Mouse (Mus musculus): ENCODE results near the gene Fam129a. TPM values are rescaled to one million over a fixed set of nuclear protein-coding genes. Genes with fewer than 3 reads are reported as not detected.

The Fam129a gene
- polyA plus RNA-seq, 1 experiment from 2014 or later: 13.1 TPM

DNA sequence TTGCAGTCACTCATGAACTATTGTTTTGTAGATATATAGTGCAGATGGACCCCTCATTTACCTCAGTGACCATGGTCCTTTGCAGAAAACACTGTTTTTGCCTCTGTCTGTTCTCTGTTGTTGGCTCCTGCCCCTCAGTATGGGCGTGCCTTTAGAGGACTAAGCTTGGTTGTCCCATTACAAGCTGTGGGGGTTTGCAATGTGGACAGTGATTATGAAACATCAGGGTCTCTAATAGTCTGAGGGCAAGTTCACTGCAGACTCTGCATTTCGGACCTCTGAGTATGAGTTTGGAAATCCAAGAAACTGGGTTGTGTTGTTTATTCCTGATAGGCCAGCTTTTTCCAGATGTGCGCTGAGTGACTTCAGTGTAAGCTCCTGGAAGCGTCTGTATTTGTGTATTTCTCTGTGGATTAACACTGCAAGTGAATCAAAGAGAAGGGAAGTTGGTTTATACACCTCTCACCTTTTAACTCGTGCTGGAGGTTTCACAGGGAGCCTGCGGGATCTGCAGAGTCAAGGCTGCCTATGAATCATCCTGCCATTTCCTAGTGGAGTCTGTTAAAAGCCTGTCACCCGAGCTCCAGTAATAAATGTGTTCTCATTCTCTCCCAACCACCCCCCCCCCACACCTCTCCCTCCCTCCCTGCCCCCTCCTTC, 58.7 kb downstream of the Fam129a start:
- Histone ChIP-seq H3K27ac (ENCODE audit: low read length) (no peak overlapping the region), H3K9me3 (ENCODE audit: low read length) (no peaks in the 10 kb centered on the region), H3K4me1 (ENCODE audit: insufficient read depth, low read depth, low read length) (peaks cover 3% of the 10 kb centered on the region; the same call in 1 of the 2 replicates), H3K9ac (replicated peaks; ENCODE audit: low read depth) (no peak overlapping the region), H3K27me3 (replicated peaks; ENCODE audit: insufficient read depth, low read length) (no peaks in the 10 kb centered on the region), H3K4me3 (ENCODE audit: low read depth, low read length) (no peak overlapping the region), H3K36me3 (ENCODE audit: insufficient read depth, low read length) (no peaks in the 10 kb centered on the region), H3K4me2 (replicated peaks; ENCODE audit: low read depth, low read length) (no peak overlapping the region)
- ATAC-seq: peak; percentile 12; the same call in 1 of the 2 replicates
- DNase-seq (ENCODE audit: low spot score): peak; percentile 53
- 35% methylated on average over 7 of the region's 7 CpGs for WGBS
- TF ChIP-seq EP300 (IDR thresholded peaks at IDR 0.05) (no peak), CTCF (IDR thresholded peaks at IDR 0.05) (no peak)

DNA sequence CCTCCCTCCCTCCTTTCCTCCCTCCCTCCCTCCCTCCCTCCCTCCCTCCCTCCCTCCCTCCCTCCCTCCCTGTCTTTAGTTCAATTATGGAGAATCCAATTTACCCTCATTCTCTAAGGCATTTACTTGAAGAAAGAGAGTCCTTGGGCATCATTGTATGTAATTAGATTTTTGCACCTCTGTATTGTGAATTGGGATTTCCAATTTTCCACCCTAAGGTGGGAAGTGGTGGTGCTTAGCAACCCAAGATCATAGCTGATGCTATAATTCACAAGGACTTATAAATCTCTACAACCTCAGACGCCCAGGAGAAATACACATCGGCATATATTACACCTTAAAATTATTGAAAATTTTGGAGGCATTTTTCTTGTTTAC, 59.3 kb downstream of the Fam129a start:
- Histone ChIP-seq H3K27ac (ENCODE audit: low read length) (no peak overlapping the region), H3K9me3 (ENCODE audit: low read length) (no peaks in the 10 kb centered on the region), H3K4me3 (ENCODE audit: low read depth, low read length) (no peak overlapping the region), H3K27me3 (replicated peaks; ENCODE audit: insufficient read depth, low read length) (no peaks in the 10 kb centered on the region), H3K9ac (replicated peaks; ENCODE audit: low read depth) (no peak overlapping the region), H3K4me2 (replicated peaks; ENCODE audit: low read depth, low read length) (no peak overlapping the region), H3K36me3 (ENCODE audit: insufficient read depth, low read length) (no peaks in the 10 kb centered on the region), H3K4me1 (ENCODE audit: insufficient read depth, low read depth, low read length) (peaks cover 3% of the 10 kb centered on the region; the same call in 1 of the 2 replicates)
- no peak for ATAC-seq
- TF ChIP-seq CTCF (IDR thresholded peaks at IDR 0.05) (no peak), EP300 (IDR thresholded peaks at IDR 0.05) (no peak)
- DNase-seq (ENCODE audit: low spot score): no peak
- 88% methylated on average over 2 of the region's 2 CpGs for WGBS

DNA sequence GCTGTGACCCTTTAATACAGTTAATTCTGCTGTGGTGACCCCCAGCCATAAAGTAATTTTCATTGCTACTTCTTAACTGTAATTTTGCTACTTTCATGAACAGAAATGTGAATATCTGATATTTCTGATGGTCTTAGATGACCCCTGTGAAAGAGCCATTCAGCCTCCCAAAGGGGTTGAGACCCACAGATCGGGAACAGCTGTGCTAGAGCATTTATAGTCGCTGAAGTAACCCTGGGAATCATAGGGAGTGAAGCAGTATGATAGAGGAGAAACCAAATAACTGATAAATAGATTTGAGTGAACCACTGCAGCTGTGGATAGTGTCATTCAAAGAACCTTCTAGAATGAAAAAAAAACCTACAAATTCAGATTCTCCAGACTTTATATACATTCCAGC, 60.1 kb downstream of the Fam129a start:
- Histone ChIP-seq H3K4me3 (ENCODE audit: low read depth, low read length) (no peak overlapping the region), H3K27ac (ENCODE audit: low read length) (no peak overlapping the region), H3K9me3 (ENCODE audit: low read length) (no peaks in the 10 kb centered on the region), H3K9ac (replicated peaks; ENCODE audit: low read depth) (no peak overlapping the region), H3K27me3 (replicated peaks; ENCODE audit: insufficient read depth, low read length) (no peaks in the 10 kb centered on the region), H3K36me3 (ENCODE audit: insufficient read depth, low read length) (no peaks in the 10 kb centered on the region), H3K4me2 (replicated peaks; ENCODE audit: low read depth, low read length) (no peak overlapping the region), H3K4me1 (ENCODE audit: insufficient read depth, low read depth, low read length) (no peaks in the 10 kb centered on the region; the same call in 1 of the 2 replicates)
- TF ChIP-seq EP300 (IDR thresholded peaks at IDR 0.05) (no peak), CTCF (IDR thresholded peaks at IDR 0.05) (no peak)
- no peak for ATAC-seq
- DNase-seq (ENCODE audit: low spot score): no peak
- WGBS: 41% methylated on average over 2 of the region's 2 CpGs

DNA sequence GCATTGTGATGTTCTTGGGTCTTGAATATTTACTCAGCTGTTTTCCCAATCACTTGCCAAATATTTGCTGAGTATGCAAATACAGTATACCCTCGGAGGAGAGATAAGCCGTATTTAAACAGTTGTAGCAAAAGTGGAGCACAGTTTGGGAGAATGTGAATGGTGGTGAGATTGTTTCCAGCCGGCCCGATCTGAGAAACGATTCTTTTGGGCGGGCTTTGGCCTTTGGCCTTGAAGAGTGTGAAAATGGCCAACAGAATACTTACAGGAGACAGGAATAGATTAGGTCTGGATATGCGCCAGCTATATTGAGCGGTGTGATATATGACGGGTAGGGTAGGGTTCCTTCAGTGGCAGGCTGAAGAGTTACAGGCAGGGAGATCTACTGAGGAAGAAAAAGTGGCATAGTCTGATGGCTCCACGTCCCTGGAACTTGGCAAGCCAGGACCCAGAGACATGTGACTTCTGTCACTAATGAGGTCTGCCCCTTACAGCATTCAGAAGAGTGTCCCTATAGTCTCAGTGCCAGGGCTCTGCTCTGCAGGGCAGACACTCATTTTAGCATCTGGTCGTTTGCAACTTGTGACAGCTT, 60.8 kb downstream of the Fam129a start:
- no peaks in the 10 kb centered on the region for H3K36me3 ChIP-seq (ENCODE audit: insufficient read depth, low read length)
- H3K9me3 ChIP-seq (ENCODE audit: low read length): no peaks in the 10 kb centered on the region
- no peaks in the 10 kb centered on the region; the same call in 1 of the 2 replicates for H3K4me1 ChIP-seq (ENCODE audit: insufficient read depth, low read depth, low read length)
- no peaks in the 10 kb centered on the region for H3K27me3 ChIP-seq (replicated peaks; ENCODE audit: insufficient read depth, low read length)
- no peak for TF ChIP-seq CTCF (IDR thresholded peaks at IDR 0.05)
- TF ChIP-seq EP300 (IDR thresholded peaks at IDR 0.05): no peak
- H3K4me2 ChIP-seq (replicated peaks; ENCODE audit: low read depth, low read length): 0 out of 2 replicates have a peak overlapping the region, but pooled peaks have one; percentile 6
- H3K27ac ChIP-seq (ENCODE audit: low read length): no peak overlapping the region
- H3K9ac ChIP-seq (replicated peaks; ENCODE audit: low read depth): no peak overlapping the region
- peak; percentile 80 for ATAC-seq
- 20% methylated on average over 11 of the region's 11 CpGs for WGBS
- no peak overlapping the region for H3K4me3 ChIP-seq (ENCODE audit: low read depth, low read length)
- DNase-seq (ENCODE audit: low spot score): peak; percentile 55

DNA sequence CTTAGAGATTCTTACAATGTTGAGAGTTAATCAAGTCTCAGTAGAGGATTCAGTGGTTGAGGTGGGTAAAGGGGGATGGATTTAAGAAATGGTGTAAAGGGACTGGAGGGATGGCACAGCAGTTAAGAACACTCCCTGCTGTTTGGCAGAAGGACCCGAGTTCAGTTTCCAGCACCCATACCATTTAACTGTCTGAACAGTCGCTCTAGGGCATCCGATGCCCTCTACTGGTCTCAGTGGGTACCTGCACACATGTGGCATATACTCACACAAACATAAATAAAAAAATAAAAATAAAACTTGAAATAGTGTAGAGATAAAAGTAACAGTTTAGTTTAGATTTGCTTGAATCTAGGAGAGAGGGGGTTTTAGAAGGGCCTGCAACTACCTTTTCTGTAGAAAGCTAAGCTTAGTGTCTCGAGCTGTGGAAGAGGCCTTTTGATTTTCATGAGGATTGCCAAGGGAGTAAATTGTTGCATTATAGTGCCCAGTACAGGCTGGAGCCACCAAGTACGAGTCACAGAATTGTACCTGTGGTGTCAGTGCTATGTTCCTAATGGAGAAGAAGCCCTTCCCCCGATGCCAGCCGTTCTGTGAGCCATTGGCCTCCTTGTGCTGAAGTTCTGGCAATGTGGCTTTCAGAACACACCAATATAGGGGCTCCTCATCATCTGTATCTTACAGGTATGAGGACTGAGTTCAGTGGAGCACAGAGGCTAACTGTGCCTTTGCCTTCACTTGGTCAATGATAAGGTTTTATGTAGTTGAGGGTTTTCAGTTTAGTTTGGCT, 61.8 kb downstream of the Fam129a start:
- H3K9ac ChIP-seq (replicated peaks; ENCODE audit: low read depth): no peak overlapping the region
- ATAC-seq (no peak), DNase-seq (ENCODE audit: low spot score) (no peak)
- no peak overlapping the region for H3K4me3 ChIP-seq (ENCODE audit: low read depth, low read length)
- WGBS: 91% methylated on average over 7 of the region's 7 CpGs
- H3K36me3 ChIP-seq (ENCODE audit: insufficient read depth, low read length): no peaks in the 10 kb centered on the region
- no peak overlapping the region for H3K27ac ChIP-seq (ENCODE audit: low read length)
- no peaks in the 10 kb centered on the region for H3K27me3 ChIP-seq (replicated peaks; ENCODE audit: insufficient read depth, low read length)
- H3K4me2 ChIP-seq (replicated peaks; ENCODE audit: low read depth, low read length): no peak overlapping the region
- no peaks in the 10 kb centered on the region for H3K9me3 ChIP-seq (ENCODE audit: low read length)
- TF ChIP-seq CTCF (IDR thresholded peaks at IDR 0.05) (peak; percentile 27), EP300 (IDR thresholded peaks at IDR 0.05) (no peak)
- no peaks in the 10 kb centered on the region; the same call in 1 of the 2 replicates for H3K4me1 ChIP-seq (ENCODE audit: insufficient read depth, low read depth, low read length)

DNA sequence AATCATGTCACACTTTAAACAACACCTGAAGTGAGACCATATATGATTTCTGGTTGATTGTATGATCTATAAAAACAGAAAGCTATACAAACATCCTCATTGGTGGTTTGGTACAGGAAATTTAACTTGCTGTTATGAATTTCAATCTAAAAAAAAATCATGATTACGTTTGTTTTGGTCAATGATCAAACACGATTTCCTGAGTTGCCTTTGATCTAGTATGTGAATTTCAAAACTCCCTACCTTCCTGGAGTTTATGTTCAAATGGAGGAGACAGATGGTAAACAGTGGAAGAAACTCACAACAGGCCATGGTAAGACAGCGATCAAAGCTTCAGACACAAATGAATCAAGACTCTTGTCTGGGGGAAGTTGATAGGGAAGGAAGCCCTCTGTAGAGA, 65.7 kb downstream of the Fam129a start:
- no peak for ATAC-seq
- TF ChIP-seq EP300 (IDR thresholded peaks at IDR 0.05): no peak
- TF ChIP-seq CTCF (IDR thresholded peaks at IDR 0.05): no peak
- Histone ChIP-seq H3K9ac (replicated peaks; ENCODE audit: low read depth) (no peak overlapping the region), H3K9me3 (ENCODE audit: low read length) (no peaks in the 10 kb centered on the region), H3K4me1 (ENCODE audit: insufficient read depth, low read depth, low read length) (no peaks in the 10 kb centered on the region), H3K4me2 (replicated peaks; ENCODE audit: low read depth, low read length) (no peak overlapping the region), H3K27ac (ENCODE audit: low read length) (no peak overlapping the region), H3K4me3 (ENCODE audit: low read depth, low read length) (no peak overlapping the region), H3K27me3 (replicated peaks; ENCODE audit: insufficient read depth, low read length) (no peaks in the 10 kb centered on the region), H3K36me3 (ENCODE audit: insufficient read depth, low read length) (no peaks in the 10 kb centered on the region)
- DNase-seq (ENCODE audit: low spot score): no peak
- WGBS: 67% methylated on average over 3 of the region's 3 CpGs

Measured in lung, postnatal 0 days (tissue).